Mouse (Mus musculus) neural tube, embryonic 11.5 days (tissue): ENCODE measurements around the gene Mrap. TPM values are rescaled to one million over a fixed set of nuclear protein-coding genes. Genes with fewer than 3 reads are reported as not detected.

Source experiments
- ATAC-seq: fragments of 200-750 bp; cut with Nextera tagmentation; 2 replicates; pipeline ENCODE4 v1.8.0; 2017; ENCODE audit warnings: moderate number of reproducible peaks, mild to moderate bottlenecking, moderate TSS enrichment, moderate library complexity; ENCODE audit not compliant: insufficient read depth, low FRiP score, low TSS enrichment
- DNase-seq: peaks from one replicate; pipeline ENCODE4 v3.0.0-alpha.2; 2015; ENCODE audit warnings: low spot score
- H3K27ac ChIP-seq: fragments of 300-500 bp; sonication (generic); 2 replicates; pipeline ENCODE4 v1.5.1; 2014; ENCODE audit warnings: low read depth, mild to moderate bottlenecking, low read length
- H3K27me3 ChIP-seq: fragments of 300-500 bp; sonication (generic); 2 replicates; pipeline ENCODE4 v1.6.1; 2014; ENCODE audit warnings: mild to moderate bottlenecking, low read length, mixed read lengths; ENCODE audit not compliant: control insufficient read depth, insufficient read depth
- H3K36me3 ChIP-seq: fragments of 300-500 bp; sonication (generic); 2 replicates; pipeline ENCODE4 v1.6.1; 2014; ENCODE audit warnings: mild to moderate bottlenecking, low read length, moderate library complexity, mixed read lengths; ENCODE audit not compliant: control insufficient read depth, insufficient read depth
- H3K4me1 ChIP-seq: fragments of 300-500 bp; sonication (generic); 2 replicates; pipeline ENCODE4 v1.6.1; 2014; ENCODE audit warnings: low read length, mixed read lengths; ENCODE audit not compliant: control insufficient read depth, insufficient read depth
- H3K4me2 ChIP-seq: fragments of 300-500 bp; sonication (generic); 2 replicates; pipeline ENCODE4 v1.6.1; 2014; ENCODE audit warnings: low read depth, mild to moderate bottlenecking, moderate library complexity
- H3K4me3 ChIP-seq: fragments of 300-500 bp; sonication (generic); 2 replicates; pipeline ENCODE4 v1.5.1; 2014; ENCODE audit warnings: low read depth, low read length
- H3K9ac ChIP-seq: fragments of 300-500 bp; sonication (generic); 2 replicates; pipeline ENCODE4 v1.6.1; 2014; ENCODE audit warnings: mild to moderate bottlenecking, low read length
- H3K9me3 ChIP-seq: fragments of 300-500 bp; sonication (generic); 2 replicates; pipeline ENCODE4 v1.6.1; 2016; ENCODE audit warnings: low read length; ENCODE audit not compliant: control insufficient read depth
- WGBS: fragments of 180-500 bp; shearing (Covaris S2); extraction: QIAGEN DNeasy Blood & Tissue Kit; methylation state at CpG from one replicate; pipeline ENCODE4 v1.1.7; 2014; 5-methylcytosine and 5-hydroxymethylcytosine counted together
- polyA plus RNA-seq: library from polyadenylated mRNA; unstranded; fragments of >200 nt; fragmentation: Nextera tagmentation; extraction: Ambion mirVana; gene quantifications from 2 replicates; pipeline ENCODE4 v1.2.1, GENCODE M21; 2014

Mrap gene
- polyA plus RNA-seq, 1 experiment from 2014 or later: 0.38 TPM

DNA sequence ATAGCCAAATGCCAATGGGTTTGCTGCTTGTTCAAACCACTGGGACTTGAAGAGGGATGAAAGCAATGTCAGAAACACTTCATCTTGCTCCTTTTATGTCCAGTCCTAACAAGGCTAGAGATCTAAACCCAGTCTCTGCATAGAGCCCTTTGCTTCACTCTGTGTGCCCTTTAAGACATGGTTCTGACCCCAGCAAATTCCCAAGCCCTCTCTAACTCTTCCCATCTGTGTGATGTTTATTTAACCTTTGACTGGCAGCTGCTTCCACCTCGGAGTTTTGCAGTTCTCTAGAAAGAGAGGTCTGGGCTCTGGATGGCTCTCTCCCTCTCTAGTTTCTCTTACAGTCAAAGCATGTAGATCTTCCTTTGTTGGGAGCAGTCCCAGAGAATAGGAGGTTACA is 34.4 kb upstream of the Mrap start:
- Histone ChIP-seq H3K27me3 (no peaks in the 10 kb centered on the region), H3K9me3 (no peaks in the 10 kb centered on the region), H3K9ac (no peak overlapping the region), H3K4me3 (no peak overlapping the region), H3K27ac (no peak overlapping the region), H3K4me1 (no peaks in the 10 kb centered on the region), H3K36me3 (no peaks in the 10 kb centered on the region), H3K4me2 (no peak overlapping the region)
- no peak for ATAC-seq
- DNase-seq: no peak
- WGBS: 17% methylated on average over 1 of the region's 1 CpGs

DNA sequence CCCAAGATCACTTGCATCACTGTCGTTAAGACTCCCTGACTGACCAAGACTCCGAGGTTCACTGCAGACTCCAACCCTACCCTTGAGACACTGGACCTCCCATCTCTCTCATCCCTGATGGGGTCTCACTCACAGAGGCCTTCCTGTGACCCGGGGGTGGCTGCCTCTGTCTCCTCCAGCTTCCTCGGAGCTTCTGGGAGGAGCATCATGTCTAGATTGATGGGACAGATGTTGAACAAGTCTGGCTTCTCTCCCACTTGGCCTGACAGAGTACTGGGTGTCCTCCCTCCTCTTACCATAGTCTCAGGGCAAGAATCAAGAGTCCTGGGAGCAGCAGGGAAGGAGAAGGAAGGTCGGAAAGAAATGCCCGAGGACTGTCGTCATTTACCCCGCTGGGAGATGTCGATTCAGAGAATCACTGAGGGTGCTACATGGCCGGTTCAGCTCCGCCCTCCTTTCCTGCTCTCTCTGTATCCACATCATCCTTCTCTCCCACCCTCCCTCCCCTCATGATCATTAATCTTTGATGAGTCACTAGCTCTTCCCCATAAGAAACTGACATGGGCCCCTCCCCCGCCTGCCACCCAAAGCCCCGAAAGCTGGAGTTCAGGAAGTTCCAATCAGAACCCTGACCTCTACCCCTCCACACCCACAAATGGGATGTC is 33.7 kb upstream of the Mrap start:
- no peaks in the 10 kb centered on the region; the same call in 1 of the 2 replicates for H3K4me1 ChIP-seq
- 60% methylated on average over 13 of the region's 13 CpGs for WGBS
- no peaks in the 10 kb centered on the region for H3K36me3 ChIP-seq
- no peak overlapping the region for H3K4me3 ChIP-seq
- DNase-seq (no peak), ATAC-seq (no peak)
- H3K27ac ChIP-seq: no peak overlapping the region
- no peak overlapping the region for H3K4me2 ChIP-seq
- H3K9me3 ChIP-seq: no peaks in the 10 kb centered on the region
- no peaks in the 10 kb centered on the region for H3K27me3 ChIP-seq
- H3K9ac ChIP-seq: no peak overlapping the region

GRCm38 (mm10) chr16:90706279-90706678 is 31.7 kb upstream of the Mrap start:
- DNase-seq: no peak
- WGBS: 47% methylated on average over 3 of the region's 3 CpGs
- Histone ChIP-seq H3K4me2 (no peak overlapping the region), H3K4me1 (peaks cover 8% of the 10 kb centered on the region; the same call in 1 of the 2 replicates), H3K36me3 (no peaks in the 10 kb centered on the region), H3K27ac (no peak overlapping the region), H3K9ac (no peak overlapping the region), H3K27me3 (no peaks in the 10 kb centered on the region), H3K9me3 (no peaks in the 10 kb centered on the region), H3K4me3 (no peak overlapping the region)
- no peak for ATAC-seq

GRCm38 (mm10) chr16:90709711-90710289 is 28.2 kb upstream of the Mrap start:
- Histone ChIP-seq H3K9ac (no peak overlapping the region), H3K27ac (0 out of 2 replicates have a peak overlapping the region, but pooled peaks have one; percentile 9), H3K4me2 (peak overlapping the region; percentile 12; the same call in 1 of the 2 replicates), H3K36me3 (no peaks in the 10 kb centered on the region), H3K4me3 (peak overlapping the region; percentile 10; the same call in 1 of the 2 replicates), H3K9me3 (no peaks in the 10 kb centered on the region), H3K27me3 (peaks cover 4% of the 10 kb centered on the region; the same call in 1 of the 2 replicates), H3K4me1 (peaks cover 8% of the 10 kb centered on the region; the same call in 1 of the 2 replicates)
- ATAC-seq (peak; percentile 84), DNase-seq (peak; percentile 70)
- 44% methylated on average over 17 of the region's 17 CpGs for WGBS

DNA sequence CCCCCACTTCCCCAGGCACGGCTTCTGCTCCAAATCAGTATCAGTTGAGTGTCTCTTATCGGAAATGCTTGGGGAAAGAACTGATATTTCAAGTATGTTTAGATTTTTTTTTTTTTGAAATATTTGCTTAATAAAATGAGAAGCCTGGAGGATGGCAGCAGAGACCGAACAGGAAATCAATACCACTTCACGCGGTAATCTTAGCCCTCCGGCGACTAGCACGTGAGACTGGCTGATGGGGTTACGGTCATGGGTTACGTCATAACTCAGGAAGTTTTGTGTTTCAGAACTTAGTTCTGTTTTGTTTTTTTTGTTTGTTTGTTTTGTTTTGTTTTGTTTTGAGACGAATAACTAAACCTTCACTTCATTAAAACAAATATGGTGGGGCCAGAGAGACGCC is 27.7 kb upstream of the Mrap start:
- DNase-seq (no peak), ATAC-seq (no peak)
- H3K36me3 ChIP-seq: no peaks in the 10 kb centered on the region
- H3K4me1 ChIP-seq: peaks cover 8% of the 10 kb centered on the region; the same call in 1 of the 2 replicates
- 0 out of 2 replicates have a peak overlapping the region, but pooled peaks have one; percentile 9 for H3K27ac ChIP-seq
- H3K4me3 ChIP-seq: no peak overlapping the region
- WGBS: 75% methylated on average over 12 of the region's 12 CpGs
- H3K9ac ChIP-seq: no peak overlapping the region
- no peak overlapping the region for H3K4me2 ChIP-seq
- peaks cover 4% of the 10 kb centered on the region; the same call in 1 of the 2 replicates for H3K27me3 ChIP-seq
- no peaks in the 10 kb centered on the region for H3K9me3 ChIP-seq

DNA sequence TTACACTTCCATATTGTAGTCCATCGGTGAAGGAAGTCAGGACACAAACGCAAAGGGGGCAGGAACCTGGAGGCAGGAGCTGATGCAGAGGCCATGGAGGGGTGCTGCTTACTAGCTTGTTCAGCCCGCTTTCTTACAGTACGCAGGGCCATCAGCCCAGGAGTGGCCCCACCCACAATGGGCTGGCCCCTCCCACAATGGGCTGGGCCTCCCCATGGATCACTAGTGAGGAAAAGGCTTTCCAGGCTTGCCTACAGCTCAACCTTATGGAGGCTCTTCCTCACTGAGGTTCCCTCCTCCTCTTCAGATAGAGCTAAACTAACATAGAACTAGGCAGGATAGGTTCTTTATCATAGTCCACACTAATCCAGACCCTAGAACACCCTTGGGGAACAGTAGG is 14.0 kb upstream of the Mrap start:
- Histone ChIP-seq H3K9me3 (no peaks in the 10 kb centered on the region), H3K4me2 (no peak overlapping the region), H3K27me3 (no peaks in the 10 kb centered on the region), H3K4me3 (no peak overlapping the region), H3K9ac (no peak overlapping the region), H3K4me1 (peaks cover 6% of the 10 kb centered on the region), H3K36me3 (peaks cover 7% of the 10 kb centered on the region), H3K27ac (no peak overlapping the region)
- no peak for DNase-seq
- no peak for ATAC-seq
- WGBS: 96% methylated on average over 4 of the region's 4 CpGs

DNA sequence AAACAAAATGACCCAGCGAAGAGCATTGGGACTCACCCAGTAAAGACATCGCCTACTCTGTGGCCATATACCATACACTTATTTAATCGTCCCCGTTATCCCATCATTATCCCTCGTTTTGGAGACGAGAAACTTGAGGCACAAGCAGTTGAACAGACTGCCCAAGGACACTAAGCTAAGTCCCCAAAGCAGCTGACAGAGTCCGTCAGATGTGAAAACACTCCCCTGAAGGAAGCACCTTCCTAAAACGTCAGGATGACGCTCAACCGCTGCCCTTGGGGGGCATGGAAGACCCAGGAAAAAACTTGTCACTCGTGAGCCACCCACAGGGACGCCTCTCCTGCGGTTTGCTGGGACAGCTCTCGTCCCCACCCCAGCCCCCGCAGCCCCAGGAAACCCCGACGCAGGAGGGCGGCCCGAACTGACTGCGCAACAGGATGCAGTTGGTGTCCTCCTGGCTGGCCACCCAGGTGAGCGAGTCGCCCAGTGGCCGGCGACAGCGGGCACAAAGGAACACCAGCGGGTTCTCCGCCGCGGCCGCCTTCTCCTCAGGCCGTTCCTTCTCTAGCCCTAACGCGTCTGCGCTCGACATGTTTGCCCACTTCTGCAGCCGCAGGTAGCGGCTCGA is 11.3 kb upstream of the Mrap start:
- DNase-seq (no peak), ATAC-seq (peak; percentile 70)
- no peak overlapping the region for H3K27ac ChIP-seq
- peak overlapping the region; percentile 77 for H3K4me3 ChIP-seq
- peak overlapping the region; percentile 97 for H3K4me2 ChIP-seq
- H3K9me3 ChIP-seq: no peaks in the 10 kb centered on the region
- H3K4me1 ChIP-seq: peaks cover 6% of the 10 kb centered on the region
- WGBS: 7% methylated on average over 38 of the region's 38 CpGs
- H3K27me3 ChIP-seq: no peaks in the 10 kb centered on the region
- no peaks in the 10 kb centered on the region; the same call in 1 of the 2 replicates for H3K36me3 ChIP-seq
- H3K9ac ChIP-seq: peak overlapping the region; percentile 79

GRCm38 (mm10) chr16:90727233-90728115 is 10.5 kb upstream of the Mrap start, which contains the start of gene Mis18a:
TSS of gene Mis18a (minus strand) at chr16:90727404.
- Histone ChIP-seq H3K4me3 (peak within 1 kb of the TSS; percentile 77), H3K4me2 (peak within 1 kb of the TSS; percentile 97), H3K36me3 (no peaks in the 10 kb centered on the region; the same call in 1 of the 2 replicates), H3K9me3 (no peaks in the 10 kb centered on the region), H3K9ac (peak within 1 kb of the TSS; percentile 79), H3K4me1 (peaks cover 6% of the 10 kb centered on the region), H3K27ac (peak within 1 kb of the TSS; percentile 51; the same call in 1 of the 2 replicates), H3K27me3 (no peaks in the 10 kb centered on the region)
- WGBS: 3% methylated on average over 53 of the region's 53 CpGs
- peak; percentile 98 for DNase-seq
- peak; percentile 93 for ATAC-seq
